Mouse (Mus musculus) cortical plate, adult 2 months (tissue): ENCODE results near the gene Sdk1. TPM values are rescaled to one million over a fixed set of nuclear protein-coding genes. Genes with fewer than 3 reads are reported as not detected.

Experiments used
- H3K27ac ChIP-seq: fragments of 200-500 bp; 2 replicates; pipeline ENCODE4 v1.5.1; 2012; ENCODE audit warnings: low read length, control low read depth, inconsistent platforms; ENCODE audit not compliant: insufficient read depth
- H3K4me1 ChIP-seq: fragments of 200-500 bp; 2 replicates; pipeline ENCODE4 v1.6.1; 2011; ENCODE audit warnings: low read length; ENCODE audit not compliant: control insufficient read depth, insufficient read depth
- H3K4me3 ChIP-seq: fragments of 200-500 bp; 2 replicates; pipeline ENCODE4 v1.5.1; 2011; ENCODE audit warnings: mild to moderate bottlenecking, low read length, control low read depth; ENCODE audit not compliant: insufficient read depth
- CTCF ChIP-seq: fragments of 200-500 bp; IDR thresholded peaks from 2 replicates; pipeline ENCODE4 v1.5.1; 2011; ENCODE audit warnings: mild to moderate bottlenecking, control low read depth, low read length; ENCODE audit not compliant: insufficient read depth; ENCODE audit errors: extremely low read depth
- POLR2A ChIP-seq: fragments of 200-500 bp; IDR thresholded peaks from 2 replicates; pipeline ENCODE4 v1.6.1; 2011; ENCODE audit warnings: mild to moderate bottlenecking, low read length, control low read depth; ENCODE audit not compliant: insufficient read depth; ENCODE audit errors: extremely low read depth
- polyA plus RNA-seq: library from polyadenylated mRNA; depleted of rRNA; stranded (reverse); fragments of >200 nt; gene quantifications from 2 replicates; pipeline ENCODE4 v1.2.3, GENCODE M21; 2012

Gene Sdk1
- polyA plus RNA-seq, 1 experiment = 3.3 TPM

- no peak for TF ChIP-seq CTCF
- no peak for TF ChIP-seq POLR2A
- Histone ChIP-seq H3K4me1 (no peaks in the 10 kb centered on the region), H3K27ac (no peak overlapping the region), H3K4me3 (no peak overlapping the region)
Observed at GRCm38 (mm10) chr5:141884111-141884647, 642.9 kb downstream of the Sdk1 start.

- H3K4me3 ChIP-seq = no peak overlapping the region
- peaks cover 3% of the 10 kb centered on the region; the same call in 1 of the 2 replicates for H3K4me1 ChIP-seq
- no peak overlapping the region for H3K27ac ChIP-seq
- no peak for TF ChIP-seq POLR2A
- TF ChIP-seq CTCF = no peak
Observed at GRCm38 (mm10) chr5:141886006-141886405, 644.7 kb downstream of the Sdk1 start.

- peaks cover 3% of the 10 kb centered on the region; the same call in 1 of the 2 replicates for H3K4me1 ChIP-seq
- H3K4me3 ChIP-seq = no peak overlapping the region
- TF ChIP-seq POLR2A (no peak), CTCF (no peak)
- H3K27ac ChIP-seq = no peak overlapping the region
Observed at GRCm38 (mm10) chr5:141889766-141890165, 648.5 kb downstream of the Sdk1 start.

DNA sequence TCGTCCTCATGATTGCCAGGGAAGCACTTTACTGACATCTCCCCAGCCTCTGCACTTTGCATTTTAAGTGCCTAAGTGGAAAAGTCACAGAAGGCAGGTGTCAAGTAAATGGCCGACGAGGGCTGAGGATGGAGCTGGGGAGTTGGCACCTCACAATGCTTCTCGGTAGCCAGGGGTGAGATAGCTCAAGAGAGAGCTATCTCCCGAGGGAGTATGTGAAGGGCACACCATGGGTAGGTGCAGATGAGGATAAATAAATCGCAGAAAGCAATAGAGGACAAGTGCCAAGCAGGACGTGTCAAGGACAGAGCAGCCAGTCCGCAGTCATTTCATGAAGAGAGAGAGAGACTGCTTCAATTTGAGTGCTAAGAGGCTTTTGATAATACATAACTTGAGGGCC is 655.1 kb downstream of the Sdk1 start:
- TF ChIP-seq CTCF = no peak
- no peak for TF ChIP-seq POLR2A
- no peak overlapping the region for H3K27ac ChIP-seq
- no peak overlapping the region for H3K4me3 ChIP-seq
- no peaks in the 10 kb centered on the region for H3K4me1 ChIP-seq

DNA sequence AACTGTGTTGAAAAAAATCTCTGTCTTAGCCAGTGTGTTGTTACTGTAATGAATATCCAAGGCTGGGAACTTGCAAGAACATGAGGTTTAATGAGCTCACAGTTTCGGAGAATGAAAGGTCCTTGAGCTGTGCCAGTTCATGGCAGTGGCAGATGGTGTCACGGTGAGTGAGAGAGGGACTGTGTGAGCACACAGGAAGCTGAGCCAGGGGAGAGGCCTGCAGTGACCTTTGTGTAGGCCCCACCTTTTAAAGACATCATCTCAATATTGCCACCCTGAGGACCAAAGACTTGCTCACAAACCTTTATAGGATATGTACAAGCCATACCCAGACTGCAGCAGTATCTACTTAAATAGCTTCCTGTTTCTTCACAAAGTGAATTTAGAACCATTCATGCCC is 656.2 kb downstream of the Sdk1 start:
- no peak for TF ChIP-seq POLR2A
- no peak for TF ChIP-seq CTCF

GRCm38 (mm10) chr5:141899751-141900150 is 658.5 kb downstream of the Sdk1 start:
- TF ChIP-seq CTCF = no peak
- Histone ChIP-seq H3K4me3 (no peak overlapping the region), H3K4me1 (peaks cover 2% of the 10 kb centered on the region; the same call in 1 of the 2 replicates), H3K27ac (no peak overlapping the region)

More for the DNA sequence above, 656.2 kb downstream of the Sdk1 start:
- no peak overlapping the region for H3K4me3 ChIP-seq
- peaks cover under 1% of the 10 kb centered on the region; the same call in 1 of the 2 replicates for H3K4me1 ChIP-seq
- no peak overlapping the region for H3K27ac ChIP-seq

- no peak overlapping the region for H3K27ac ChIP-seq
- H3K4me3 ChIP-seq = no peak overlapping the region
- TF ChIP-seq CTCF = no peak
- TF ChIP-seq POLR2A = no peak
- peaks cover 2% of the 10 kb centered on the region; the same call in 1 of the 2 replicates for H3K4me1 ChIP-seq
Observed at GRCm38 (mm10) chr5:141902544-141903250, 661.4 kb downstream of the Sdk1 start.

- no peak overlapping the region for H3K27ac ChIP-seq
- H3K4me3 ChIP-seq = no peak overlapping the region
- no peaks in the 10 kb centered on the region for H3K4me1 ChIP-seq
- TF ChIP-seq POLR2A (no peak), CTCF (no peak)
Observed at GRCm38 (mm10) chr5:141910444-141910843, 669.2 kb downstream of the Sdk1 start.

- no peak for TF ChIP-seq POLR2A
- TF ChIP-seq CTCF = 0 out of 2 replicates have a peak, but pooled peaks have one; percentile 12
- Histone ChIP-seq H3K4me3 (no peak overlapping the region), H3K27ac (no peak overlapping the region), H3K4me1 (no peaks in the 10 kb centered on the region)
Observed at GRCm38 (mm10) chr5:141910886-141911285, 669.6 kb downstream of the Sdk1 start.

GRCm38 (mm10) chr5:141912881-141913280 is 671.6 kb downstream of the Sdk1 start:
- Histone ChIP-seq H3K27ac (no peak overlapping the region), H3K4me3 (no peak overlapping the region), H3K4me1 (no peaks in the 10 kb centered on the region)
- TF ChIP-seq POLR2A (no peak), CTCF (no peak)
